Mouse (Mus musculus): ENCODE results near the gene Tex35. TPM values are rescaled to one million over a fixed set of nuclear protein-coding genes. Genes with fewer than 3 reads are reported as not detected.

Gene Tex35
- polyA plus RNA-seq, 1 experiment, result 0.78 TPM

- DNase-seq (ENCODE audit: low read depth), result no peak
These were observed 26.5 kb downstream of the Tex35 start for GRCm38 (mm10) chr1:157081999-157082398.

- no peak for DNase-seq (ENCODE audit: low read depth)
These were observed 27.2 kb downstream of the Tex35 start for GRCm38 (mm10) chr1:157081076-157081804.

- no peak for DNase-seq (ENCODE audit: low read depth)
These were observed 28.4 kb downstream of the Tex35 start for GRCm38 (mm10) chr1:157080071-157080470.

- DNase-seq (ENCODE audit: low read depth), result peak; percentile 87
These were observed 29.0 kb downstream of the Tex35 start for GRCm38 (mm10) chr1:157079384-157080025.

GRCm38 (mm10) chr1:157076781-157077705, 31.4 kb downstream of the Tex35 start:
- no peak for DNase-seq (ENCODE audit: low read depth)

- DNase-seq (ENCODE audit: low read depth), result no peak
These were observed 32.2 kb downstream of the Tex35 start for GRCm38 (mm10) chr1:157076257-157076656.

GRCm38 (mm10) chr1:157074937-157075336, 33.5 kb downstream of the Tex35 start:
- no peak for DNase-seq (ENCODE audit: low read depth)

- no peak for DNase-seq (ENCODE audit: low read depth)
These were observed 34.1 kb downstream of the Tex35 start for GRCm38 (mm10) chr1:157074371-157074770.

GRCm38 (mm10) chr1:157073592-157073991, 34.9 kb downstream of the Tex35 start:
- no peak for DNase-seq (ENCODE audit: low read depth)

GRCm38 (mm10) chr1:157069181-157069828, 39.2 kb downstream of the Tex35 start:
- peak; percentile 75 for DNase-seq (ENCODE audit: low read depth)

GRCm38 (mm10) chr1:157068316-157068715, 40.2 kb downstream of the Tex35 start:
- no peak for DNase-seq (ENCODE audit: low read depth)

- DNase-seq (ENCODE audit: low read depth), result no peak
These were observed 42.4 kb downstream of the Tex35 start for GRCm38 (mm10) chr1:157065819-157066730.

GRCm38 (mm10) chr1:157063318-157064115, 45.0 kb downstream of the Tex35 start:
- DNase-seq (ENCODE audit: low read depth), result no peak

GRCm38 (mm10) chr1:157062445-157062825, 46.0 kb downstream of the Tex35 start:
- no peak for DNase-seq (ENCODE audit: low read depth)

- no peak for DNase-seq (ENCODE audit: low read depth)
These were observed 46.6 kb downstream of the Tex35 start for GRCm38 (mm10) chr1:157061800-157062444.

- no peak for DNase-seq (ENCODE audit: low read depth)
These were observed 47.3 kb downstream of the Tex35 start for GRCm38 (mm10) chr1:157061170-157061569.

- DNase-seq (ENCODE audit: low read depth), result no peak
These were observed 47.9 kb downstream of the Tex35 start for GRCm38 (mm10) chr1:157060441-157061135.

GRCm38 (mm10) chr1:157055901-157056300, 52.6 kb downstream of the Tex35 start:
- no peak for DNase-seq (ENCODE audit: low read depth)

All from gonadal fat pad, adult 2 months (tissue).